Mouse (Mus musculus): ENCODE data around the gene Gm43638. TPM values are rescaled to one million over a fixed set of nuclear protein-coding genes. Genes with fewer than 3 reads are reported as not detected.

Gene Gm43638
- polyA plus RNA-seq, 1 experiment from 2014 or later: not detected

Other genes with a start within 250 kb of the Gm43638 start
- not detected in 2 replicates for gene Ugt2b37, start 232.0 kb downstream of the Gm43638 start, polyA plus RNA-seq (2014; fragmentation: Nextera tagmentation; extraction: Ambion mirVana)
- gene Ugt2a3, start 149.6 kb downstream of the Gm43638 start, polyA plus RNA-seq (2014; fragmentation: Nextera tagmentation; extraction: Ambion mirVana): not detected in 2 replicates
- gene Ugt2b38, start 62.6 kb downstream of the Gm43638 start, polyA plus RNA-seq (2014; fragmentation: Nextera tagmentation; extraction: Ambion mirVana): not detected in 2 replicates
- gene Ugt2a2, start 4.5 kb downstream of the Gm43638 start, polyA plus RNA-seq (2014; fragmentation: Nextera tagmentation; extraction: Ambion mirVana): not detected in 2 replicates
- gene Ugt2a1, start 4.1 kb upstream of the Gm43638 start, polyA plus RNA-seq (2014; fragmentation: Nextera tagmentation; extraction: Ambion mirVana): not detected in 2 replicates
- gene Sult1b1, start 51.4 kb upstream of the Gm43638 start, polyA plus RNA-seq (2014; fragmentation: Nextera tagmentation; extraction: Ambion mirVana): not detected in 2 replicates
- gene Sult1d1, start 82.2 kb upstream of the Gm43638 start, polyA plus RNA-seq (2014; fragmentation: Nextera tagmentation; extraction: Ambion mirVana): not detected in 2 replicates
- not detected in 2 replicates for gene Sult1e1, start 104.8 kb upstream of the Gm43638 start, polyA plus RNA-seq (2014; fragmentation: Nextera tagmentation; extraction: Ambion mirVana)
- not detected in 2 replicates for gene Csn1s1, start 179.4 kb upstream of the Gm43638 start, polyA plus RNA-seq (2014; fragmentation: Nextera tagmentation; extraction: Ambion mirVana)
- gene Csn2, start 212.8 kb upstream of the Gm43638 start, polyA plus RNA-seq (2014; fragmentation: Nextera tagmentation; extraction: Ambion mirVana): not detected in 2 replicates